Mouse (Mus musculus) MEL (cell line): ENCODE measurements around the gene Rassf1. TPM values are rescaled to one million over a fixed set of nuclear protein-coding genes. Genes with fewer than 3 reads are reported as not detected.

ENCODE experiments used
- DNase-seq: peaks from one replicate; pipeline ENCODE4 v3.0.0; 2011; ENCODE audit warnings: low read depth, low spot score
- H3K27ac ChIP-seq: 2 replicates; pipeline ENCODE4 v1.5.1; 2012; ENCODE audit warnings: low read depth, mild to moderate bottlenecking, control low read depth, low read length, moderate library complexity; ENCODE audit not compliant: control insufficient read depth
- H3K27me3 ChIP-seq, 2 experiments: fragments of 150-350 bp in 1 of 2; sonication (generic) in 1 of 2; 2 replicates each; pipeline ENCODE4 v1.6.1; 2012; ENCODE audit warnings: low read length in 2 of 2, mild to moderate bottlenecking in 2 of 2, improper control_type of control experiment in 1 of 2, moderate library complexity in 1 of 2; ENCODE audit not compliant: insufficient read depth in 2 of 2, control insufficient read depth in 1 of 2
- H3K36me3 ChIP-seq, 2 experiments: 2 replicates each; pipeline ENCODE4 v1.6.1; 2012 to 2014; ENCODE audit warnings: low read length in 2 of 2, improper control_type of control experiment in 1 of 2, inconsistent platforms in 1 of 2, mild to moderate bottlenecking in 1 of 2; ENCODE audit not compliant: insufficient read depth in 2 of 2, control insufficient read depth in 1 of 2
- H3K4me1 ChIP-seq, 2 experiments: fragments of 150-350 bp in 1 of 2; sonication (generic) in 1 of 2; 2 replicates each; pipeline ENCODE4 v1.6.1; 2012; ENCODE audit warnings: low read length in 2 of 2, improper control_type of control experiment in 1 of 2, mild to moderate bottlenecking in 1 of 2; ENCODE audit not compliant: insufficient read depth in 2 of 2, control insufficient read depth in 1 of 2
- H3K4me3 ChIP-seq, 2 experiments: fragments of 150-350 bp in 1 of 2; sonication (generic) in 1 of 2; 2 replicates each; pipeline ENCODE4 v1.5.1; 2012; ENCODE audit warnings: low read depth in 2 of 2, low read length in 2 of 2, mild to moderate bottlenecking in 2 of 2, moderate library complexity in 2 of 2, control low read depth in 1 of 2, improper control_type of control experiment in 1 of 2; ENCODE audit not compliant: control insufficient read depth in 1 of 2, insufficient read depth in 1 of 2
- H3K79me2 ChIP-seq: 2 replicates; pipeline ENCODE4 v1.6.1; 2012; ENCODE audit warnings: mild to moderate bottlenecking, low read length, moderate library complexity; ENCODE audit not compliant: control insufficient read depth, poor library complexity, insufficient read depth
- H3K9ac ChIP-seq: 2 replicates; pipeline ENCODE4 v1.6.1; 2012; ENCODE audit warnings: low read depth, mild to moderate bottlenecking, control low read depth, low read length, moderate library complexity; ENCODE audit not compliant: control insufficient read depth, poor library complexity, severe bottlenecking
- H3K9me3 ChIP-seq: fragments of 150-350 bp; sonication (generic); replicated peaks from 2 replicates; pipeline ENCODE4 v1.6.1; 2012; ENCODE audit warnings: mild to moderate bottlenecking, low read length, improper control_type of control experiment, moderate library complexity; ENCODE audit not compliant: insufficient read depth
- BHLHE40 ChIP-seq: IDR thresholded peaks from 2 replicates; pipeline ENCODE4 v1.6.1; 2012; ENCODE audit warnings: low read depth, mild to moderate bottlenecking, inconsistent platforms, low read length, improper control_type of control experiment, borderline replicate concordance
- ELF1 ChIP-seq: IDR thresholded peaks from 2 replicates; pipeline ENCODE4 v1.6.1; 2014; ENCODE audit warnings: low read depth, mild to moderate bottlenecking, inconsistent platforms, low read length, improper control_type of control experiment, moderate library complexity
- GABPA ChIP-seq: IDR thresholded peaks from 2 replicates; pipeline ENCODE4 v1.6.1; 2012; ENCODE audit warnings: low read depth, mild to moderate bottlenecking, inconsistent platforms, low read length, improper control_type of control experiment, moderate library complexity
- KAT2A ChIP-seq: conservative IDR thresholded peaks from 2 replicates; pipeline ENCODE4 v1.6.1; 2012; ENCODE audit warnings: low read depth, low read length, improper control_type of control experiment, inconsistent platforms
- MAZ ChIP-seq: IDR thresholded peaks from 2 replicates; pipeline ENCODE4 v1.6.1; 2012; ENCODE audit warnings: low read depth, mild to moderate bottlenecking, inconsistent platforms, low read length, improper control_type of control experiment
- MEF2A ChIP-seq: IDR thresholded peaks from 2 replicates; pipeline ENCODE4 v1.6.1; 2014; ENCODE audit warnings: low read depth, mild to moderate bottlenecking, inconsistent platforms, low read length, improper control_type of control experiment; ENCODE audit not compliant: poor library complexity, insufficient replicate concordance, severe bottlenecking; ENCODE audit errors: extremely low read depth
- MXI1 ChIP-seq: IDR thresholded peaks from 2 replicates; pipeline ENCODE4 v1.6.1; 2011; ENCODE audit warnings: mild to moderate bottlenecking, low read depth, low read length, improper control_type of control experiment
- MYB ChIP-seq: IDR thresholded peaks from 2 replicates; pipeline ENCODE4 v1.6.1; 2011; ENCODE audit warnings: mild to moderate bottlenecking, low read depth, low read length, improper control_type of control experiment
- MYC ChIP-seq: IDR thresholded peaks from 2 replicates; pipeline ENCODE4 v1.6.1; 2011; ENCODE audit warnings: low read depth, mild to moderate bottlenecking, low read length, improper control_type of control experiment, moderate library complexity
- NELFE ChIP-seq: IDR thresholded peaks from 2 replicates; pipeline ENCODE4 v1.6.1; 2011; ENCODE audit warnings: low read depth, low read length, improper control_type of control experiment
- POLR2AphosphoS2 ChIP-seq: IDR thresholded peaks from 2 replicates; pipeline ENCODE4 v1.6.1; 2011; ENCODE audit warnings: low read length, improper control_type of control experiment
- POLR2AphosphoS5 ChIP-seq: IDR thresholded peaks from 2 replicates; pipeline ENCODE4 v1.6.1; 2012; ENCODE audit warnings: low read depth, borderline replicate concordance, mild to moderate bottlenecking, inconsistent platforms, low read length, moderate library complexity, mixed read lengths
- SIN3A ChIP-seq: IDR thresholded peaks from 2 replicates; pipeline ENCODE4 v1.6.1; 2012; ENCODE audit warnings: low read length, improper control_type of control experiment, inconsistent platforms
- SMC3 ChIP-seq: IDR thresholded peaks from 2 replicates; pipeline ENCODE4 v1.6.1; 2011; ENCODE audit warnings: low read depth, low read length, improper control_type of control experiment
- TAL1 ChIP-seq: IDR thresholded peaks from 2 replicates; pipeline ENCODE4 v1.6.1; 2012; ENCODE audit warnings: mild to moderate bottlenecking, inconsistent platforms, low read length, moderate library complexity, mixed read lengths
- UBTF ChIP-seq: IDR thresholded peaks from 2 replicates; pipeline ENCODE4 v1.6.1; 2012; ENCODE audit warnings: low read depth, mild to moderate bottlenecking, inconsistent platforms, low read length, improper control_type of control experiment, moderate library complexity, borderline replicate concordance; ENCODE audit not compliant: insufficient read depth
- USF1 ChIP-seq: IDR thresholded peaks from 2 replicates; pipeline ENCODE4 v1.6.1; 2014; ENCODE audit warnings: low read depth, mild to moderate bottlenecking, inconsistent platforms, low read length, improper control_type of control experiment, moderate library complexity
- USF2 ChIP-seq, 2 experiments: IDR thresholded peaks; 2 replicates each; pipeline ENCODE4 v1.6.1; 2011 to 2012; ENCODE audit warnings: improper control_type of control experiment in 2 of 2, low read length in 2 of 2, borderline replicate concordance in 1 of 2, inconsistent platforms in 1 of 2, low read depth in 1 of 2, mild to moderate bottlenecking in 1 of 2; ENCODE audit not compliant: insufficient read depth in 1 of 2
- polyA plus RNA-seq, 2 experiments: library from polyadenylated mRNA; stranded (reverse) in 1 of 2; unstranded in 1 of 2; fragments of >175 nt in 1 of 2; fragments of >200 nt in 1 of 2; gene quantifications; 2 replicates each; pipeline versions ENCODE4 v1.2.1 to v1.2.4; 2012; ENCODE audit warnings: low replicate concordance in 2 of 2, low read depth in 1 of 2; ENCODE audit not compliant: insufficient read length in 2 of 2, insufficient read depth in 1 of 2, missing spikeins in 1 of 2
- total RNA-seq: library from RNA; depleted of rRNA; stranded (reverse); fragments of 300-350 nt; gene quantifications from 2 replicates; pipeline ENCODE4 v1.2.3, GENCODE M21; 2012

The Rassf1 gene
- total and polyA plus RNA-seq, 3 experiments: 48.0 to 56.9 TPM; not detected in 1

- Histone ChIP-seq H3K4me1 (no peaks in the 10 kb centered on the region), H3K27ac (no peak overlapping the region), H3K9me3 (no peaks in the 10 kb centered on the region), H3K79me2 (no peaks in the 10 kb centered on the region), H3K4me3 (no peak overlapping the region)
- no peak for DNase-seq
- TF ChIP-seq POLR2AphosphoS2: no peak
- no peak for TF ChIP-seq POLR2AphosphoS5
- no peak for TF ChIP-seq UBTF
- no peak for TF ChIP-seq GABPA
- no peak for TF ChIP-seq USF1
- TF ChIP-seq MYC: no peak
- no peak for TF ChIP-seq TAL1
- TF ChIP-seq NELFE: no peak
- TF ChIP-seq MEF2A: no peak
- TF ChIP-seq BHLHE40: no peak
- no peak for TF ChIP-seq MAZ
- no peak for TF ChIP-seq ELF1
- TF ChIP-seq MXI1: no peak
- TF ChIP-seq MYB: no peak
- TF ChIP-seq, all 39 proteins: peak for 0
- Histone ChIP-seq H3K9ac (no peak overlapping the region), H3K27me3 (peaks cover 3% of the 10 kb centered on the region in 2 experiments; a peak in 3 of 4 replicates), H3K36me3 (no peaks in the 10 kb centered on the region)
Measured at GRCm38 (mm10) chr9:107511436-107511835, 39.9 kb upstream of the Rassf1 start.

GRCm38 (mm10) chr9:107512326-107512725, 39.0 kb upstream of the Rassf1 start:
- TF ChIP-seq KAT2A: no peak
- no peak for TF ChIP-seq USF2 (IDR thresholded peaks at IDR 0.05; ENCODE audit: borderline replicate concordance in 1 of 2, insufficient read depth in 1 of 2, low read depth in 1 of 2, low read length in 2 of 2)
- TF ChIP-seq SMC3: no peak
- no peak for TF ChIP-seq SIN3A
- no peak for TF ChIP-seq UBTF
- Histone ChIP-seq H3K9ac (no peak overlapping the region), H3K9me3 (no peaks in the 10 kb centered on the region), H3K4me3 (no peak overlapping the region), H3K27ac (no peak overlapping the region), H3K36me3 (no peaks in the 10 kb centered on the region), H3K27me3 (peaks cover 3% of the 10 kb centered on the region in 2 experiments; a peak in 3 of 4 replicates), H3K4me1 (no peaks in the 10 kb centered on the region), H3K79me2 (no peaks in the 10 kb centered on the region)
- no peak for DNase-seq
